In the genomic region with DNA sequence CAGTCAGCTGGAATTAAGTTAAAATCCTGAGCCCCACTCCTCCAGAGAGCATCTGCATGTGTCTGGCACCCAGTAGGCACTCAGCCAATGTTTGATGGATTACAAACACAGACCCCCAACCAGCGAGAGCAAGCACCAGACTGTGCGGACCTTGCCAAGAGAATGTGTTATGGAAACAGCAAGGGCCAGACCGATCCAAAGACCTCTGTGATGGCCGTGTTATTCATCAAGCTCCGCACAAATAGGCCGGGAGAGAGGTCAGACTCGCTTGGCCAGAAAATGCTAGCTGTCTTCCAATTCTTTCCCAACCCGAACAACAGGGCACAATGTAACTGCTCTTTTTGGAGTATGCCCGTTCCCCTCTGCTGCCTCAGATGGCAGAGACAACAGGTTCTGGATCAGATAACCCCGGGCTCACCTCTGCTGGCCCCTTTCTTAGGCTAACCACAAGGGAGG, we compare ENCODE assay signal across 8 mouse cellular contexts. TPM values are rescaled to one million over a fixed set of nuclear protein-coding genes. Genes with fewer than 3 reads are reported as not detected.
DNase-seq lines count a peak whose midpoint lies in the region; ATAC-seq and TF ChIP-seq lines count a peak whose summit lies in the region.

No protein-coding gene starts in this region.

- H3K9me3 ChIP-seq in forebrain, postnatal 0 days (ENCODE audit: low read length), result no peaks in the 10 kb centered on the region
- no peaks in the 10 kb centered on the region for H3K9me3 ChIP-seq in neural tube, embryonic 15.5 days (replicated peaks)

- no peak for TF ChIP-seq POLR2A in liver, adult 2 months (IDR thresholded peaks at IDR 0.05; ENCODE audit: extremely low read depth, insufficient read depth, low read length)

- no peaks in the 10 kb centered on the region for H3K36me3 ChIP-seq in liver, adult 2 months (ENCODE audit: control insufficient read depth, insufficient read depth, low read length)
- H3K36me3 ChIP-seq in forebrain, postnatal 0 days (ENCODE audit: insufficient read depth), result no peaks in the 10 kb centered on the region
- H3K36me3 ChIP-seq in neural tube, embryonic 15.5 days, result no peaks in the 10 kb centered on the region

- H3K4me1 ChIP-seq in liver, adult 2 months (ENCODE audit: control insufficient read depth, insufficient read depth, low read length), result peaks cover 5% of the 10 kb centered on the region
- no peaks in the 10 kb centered on the region for H3K4me1 ChIP-seq in forebrain, postnatal 0 days (ENCODE audit: insufficient read depth)
- peaks cover 19% of the 10 kb centered on the region for H3K4me1 ChIP-seq in neural tube, embryonic 15.5 days

- peak; percentile 36 for ATAC-seq in forebrain, postnatal 0 days
- ATAC-seq in neural tube, embryonic 15.5 days (ENCODE audit: low FRiP score), result no peak
- no peak for ATAC-seq in granulocyte monocyte progenitor cell, adult 5-6 weeks (replicated peaks; ENCODE audit: poor library complexity, severe bottlenecking)

- no peak overlapping the region for H3K4me3 ChIP-seq in liver, adult 2 months (ENCODE audit: insufficient read depth, low read depth, low read length)
- H3K4me3 ChIP-seq in forebrain, postnatal 0 days (ENCODE audit: low read depth, low read length), result no peak overlapping the region
- H3K4me3 ChIP-seq in neural tube, embryonic 15.5 days (replicated peaks), result no peak overlapping the region

- no peaks in the 10 kb centered on the region for H3K27me3 ChIP-seq in liver, adult 2 months (ENCODE audit: control insufficient read depth, insufficient read depth, low read length)
- H3K27me3 ChIP-seq in forebrain, postnatal 0 days (ENCODE audit: insufficient read depth, low read length), result no peaks in the 10 kb centered on the region; the same call in none of the 2 replicates
- H3K27me3 ChIP-seq in neural tube, embryonic 15.5 days (replicated peaks), result peaks cover 14% of the 10 kb centered on the region

- 22% methylated on average over 10 of the region's 10 CpGs for WGBS in liver, adult 2 months
- WGBS in forebrain, postnatal 0 days, result 30% methylated on average over 10 of the region's 10 CpGs
- WGBS in neural tube, embryonic 15.5 days, result 47% methylated on average over 10 of the region's 10 CpGs

- peak; percentile 99 for DNase-seq in liver, adult 2 months (ENCODE audit: extremely low read depth, low read depth, low spot score)
- DNase-seq in liver, result no peak
- DNase-seq in forebrain, postnatal 0 days, result peak; percentile 58
- peak; percentile 26 to 43 for DNase-seq in kidney, postnatal 4 days
- DNase-seq in embryo, embryonic 10 days (ENCODE audit: low spot score), result no peak
- DNase-seq in left cerebral cortex, adult 9 months (ENCODE audit: low spot score in 2 of 2), result no peak

- H3K27ac ChIP-seq in liver, adult 2 months (replicated peaks; ENCODE audit: insufficient read depth, low read depth, low read length), result peak overlapping the region; percentile 78
- no peak overlapping the region for H3K27ac ChIP-seq in forebrain, postnatal 0 days (ENCODE audit: low read depth, low read length)
- H3K27ac ChIP-seq in neural tube, embryonic 15.5 days (replicated peaks), result no peak overlapping the region

- H3K9ac ChIP-seq in liver, adult 2 months (ENCODE audit: low read depth, low read length), result peak overlapping the region; percentile 29; the same call in 1 of the 2 replicates
- no peak overlapping the region; the same call in 1 of the 2 replicates for H3K9ac ChIP-seq in forebrain, postnatal 0 days
- peak overlapping the region; percentile 23; the same call in 1 of the 2 replicates for H3K9ac ChIP-seq in neural tube, embryonic 15.5 days (replicated peaks)

- H3K4me2 ChIP-seq in forebrain, postnatal 0 days (ENCODE audit: low read depth), result peak overlapping the region; percentile 90
- peak overlapping the region; percentile 90 for H3K4me2 ChIP-seq in neural tube, embryonic 15.5 days

- TF ChIP-seq CTCF in liver, adult 2 months (IDR thresholded peaks at IDR 0.05; ENCODE audit: low read depth, low read length), result no peak
- no peak for TF ChIP-seq CTCF in forebrain, postnatal 0 days (IDR thresholded peaks at IDR 0.05; ENCODE audit: low read depth)

- no peaks in the 10 kb centered on the region; the same call in 1 of the 2 replicates for H3K79me2 ChIP-seq in liver, adult 2 months (ENCODE audit: control insufficient read depth, insufficient read depth, low read length)

RNA-seq across cellular contexts. Expression of gene Rad51d, which starts 1.9 kb away (rescaled TPM):
- 4.0 and 5.0 TPM in 2 replicates for total RNA-seq in liver, adult 2 months (2014; rRNA removed)
- 8.1 and 9.0 TPM in 2 replicates for polyA plus RNA-seq in liver, adult 2 months (2012; rRNA removed)
- total RNA-seq in forebrain, postnatal 0 days (2014; rRNA removed), result 8.6 and 9.5 TPM in 2 replicates
- polyA plus RNA-seq in forebrain, postnatal 0 days (2015; fragmentation: Nextera tagmentation; extraction: Ambion mirVana), result 13.4 and 14.0 TPM in 2 replicates
- polyA plus RNA-seq in neural tube, embryonic 15.5 days (2015; fragmentation: Nextera tagmentation; extraction: Ambion mirVana), result 10.9 and 11.3 TPM in 2 replicates
- 11.5 and 24.9 TPM in 2 replicates for total RNA-seq in granulocyte monocyte progenitor cell, adult 5-6 weeks (2014; fragmentation: Nextera tagmentation)
- 15.3 and 18.2 TPM in 2 replicates for total RNA-seq in granulocyte monocyte progenitor cell, adult 5-6 weeks (2017)

RNA-seq across cellular contexts. Expression of gene Fndc8, which starts 3.4 kb away (rescaled TPM):
- total RNA-seq in liver, adult 2 months (2014; rRNA removed), result 0.20 TPM in 1 of 2 replicates, not detected in the other
- polyA plus RNA-seq in liver, adult 2 months (2012; rRNA removed), result not detected in 2 replicates
- total RNA-seq in forebrain, postnatal 0 days (2014; rRNA removed), result not detected in 2 replicates
- 0.06 and 0.29 TPM in 2 replicates for polyA plus RNA-seq in forebrain, postnatal 0 days (2015; fragmentation: Nextera tagmentation; extraction: Ambion mirVana)
- polyA plus RNA-seq in neural tube, embryonic 15.5 days (2015; fragmentation: Nextera tagmentation; extraction: Ambion mirVana), result 0.67 and 0.93 TPM in 2 replicates
- not detected in 2 replicates for total RNA-seq in granulocyte monocyte progenitor cell, adult 5-6 weeks (2014; fragmentation: Nextera tagmentation)
- not detected in 2 replicates for total RNA-seq in granulocyte monocyte progenitor cell, adult 5-6 weeks (2017)

RNA-seq across cellular contexts. Expression of gene Rffl, which starts 17.5 kb away (rescaled TPM):
- 10.6 and 12.5 TPM in 2 replicates for total RNA-seq in liver, adult 2 months (2014; rRNA removed)
- 11.7 and 12.7 TPM in 2 replicates for polyA plus RNA-seq in liver, adult 2 months (2012; rRNA removed)
- total RNA-seq in forebrain, postnatal 0 days (2014; rRNA removed), result 4.3 and 6.0 TPM in 2 replicates
- 2.3 and 2.8 TPM in 2 replicates for polyA plus RNA-seq in forebrain, postnatal 0 days (2015; fragmentation: Nextera tagmentation; extraction: Ambion mirVana)
- 3.8 and 6.9 TPM in 2 replicates for polyA plus RNA-seq in neural tube, embryonic 15.5 days (2015; fragmentation: Nextera tagmentation; extraction: Ambion mirVana)
- 26.6 and 35.3 TPM in 2 replicates for total RNA-seq in granulocyte monocyte progenitor cell, adult 5-6 weeks (2014; fragmentation: Nextera tagmentation)
- total RNA-seq in granulocyte monocyte progenitor cell, adult 5-6 weeks (2017), result 18.6 and 21.8 TPM in 2 replicates

RNA-seq across cellular contexts. Expression of gene Nle1, which starts 19.7 kb away (rescaled TPM):
- 2.3 and 2.6 TPM in 2 replicates for total RNA-seq in liver, adult 2 months (2014; rRNA removed)
- polyA plus RNA-seq in liver, adult 2 months (2012; rRNA removed), result 11.0 and 15.6 TPM in 2 replicates
- total RNA-seq in forebrain, postnatal 0 days (2014; rRNA removed), result 31.5 and 34.9 TPM in 2 replicates
- polyA plus RNA-seq in forebrain, postnatal 0 days (2015; fragmentation: Nextera tagmentation; extraction: Ambion mirVana), result 26.4 and 27.2 TPM in 2 replicates
- polyA plus RNA-seq in neural tube, embryonic 15.5 days (2015; fragmentation: Nextera tagmentation; extraction: Ambion mirVana), result 35.9 and 37.5 TPM in 2 replicates
- 36.8 and 41.7 TPM in 2 replicates for total RNA-seq in granulocyte monocyte progenitor cell, adult 5-6 weeks (2014; fragmentation: Nextera tagmentation)
- 23.0 and 24.5 TPM in 2 replicates for total RNA-seq in granulocyte monocyte progenitor cell, adult 5-6 weeks (2017)

RNA-seq across cellular contexts. Expression of gene Unc45b, which starts 21.8 kb away (rescaled TPM):
- 0.46 and 0.81 TPM in 2 replicates for total RNA-seq in liver, adult 2 months (2014; rRNA removed)
- polyA plus RNA-seq in liver, adult 2 months (2012; rRNA removed), result 0.32 TPM in 2 replicates
- 1.4 and 3.0 TPM in 2 replicates for total RNA-seq in forebrain, postnatal 0 days (2014; rRNA removed)
- polyA plus RNA-seq in forebrain, postnatal 0 days (2015; fragmentation: Nextera tagmentation; extraction: Ambion mirVana), result 2.2 and 2.4 TPM in 2 replicates
- 2.1 and 2.6 TPM in 2 replicates for polyA plus RNA-seq in neural tube, embryonic 15.5 days (2015; fragmentation: Nextera tagmentation; extraction: Ambion mirVana)
- not detected in 2 replicates for total RNA-seq in granulocyte monocyte progenitor cell, adult 5-6 weeks (2014; fragmentation: Nextera tagmentation)
- total RNA-seq in granulocyte monocyte progenitor cell, adult 5-6 weeks (2017), result not detected in 2 replicates

Comparison
In these comparisons a context has a peak if more than half of its experiments do, and no peak if none do; other contexts are left out.
1. DNase-seq: peak in liver, adult 2 months (single experiment), forebrain, postnatal 0 days (single experiment) and kidney, postnatal 4 days (2 of 2); none in liver (single experiment), embryo, embryonic 10 days (single experiment) and left cerebral cortex, adult 9 months (0 of 2).